Mouse (Mus musculus): ENCODE data around the gene Ccdc152. TPM values are rescaled to one million over a fixed set of nuclear protein-coding genes. Genes with fewer than 3 reads are reported as not detected.
A peak's percentile ranks its signal among the peaks of the same experiment; 100 is the strongest.

Gene Ccdc152
- polyA plus RNA-seq, 1 experiment from 2014 or later, result 0.13 TPM

GRCm38 (mm10) chr15:3237963-3238362 is 65.4 kb downstream of the Ccdc152 start:
- WGBS, result 79% methylated on average over 1 of the region's 1 CpGs
- Histone ChIP-seq H3K36me3 (no peaks in the 10 kb centered on the region), H3K9ac (no peak overlapping the region), H3K9me3 (no peaks in the 10 kb centered on the region), H3K27me3 (no peaks in the 10 kb centered on the region), H3K27ac (no peak overlapping the region), H3K4me1 (replicated peaks) (no peaks in the 10 kb centered on the region), H3K4me2 (no peak overlapping the region), H3K4me3 (no peak overlapping the region)
- 0 out of 2 replicates have a peak, but pooled peaks have one; percentile 24 for ATAC-seq (ENCODE audit: low FRiP score)

GRCm38 (mm10) chr15:3236338-3236737 is 67.0 kb downstream of the Ccdc152 start:
- H3K27me3 ChIP-seq, result no peaks in the 10 kb centered on the region
- peaks cover 7% of the 10 kb centered on the region; the same call in 1 of the 2 replicates for H3K4me1 ChIP-seq (replicated peaks)
- H3K4me2 ChIP-seq, result no peak overlapping the region
- no peaks in the 10 kb centered on the region for H3K9me3 ChIP-seq
- WGBS, result 88% methylated on average over 2 of the region's 2 CpGs
- no peak overlapping the region for H3K27ac ChIP-seq
- H3K4me3 ChIP-seq, result no peak overlapping the region
- ATAC-seq (ENCODE audit: low FRiP score), result no peak
- H3K36me3 ChIP-seq, result no peaks in the 10 kb centered on the region
- no peak overlapping the region for H3K9ac ChIP-seq

GRCm38 (mm10) chr15:3233837-3234551 is 69.3 kb downstream of the Ccdc152 start:
- ATAC-seq (ENCODE audit: low FRiP score), result no peak
- 96% methylated on average over 3 of the region's 3 CpGs for WGBS
- H3K4me2 ChIP-seq, result no peak overlapping the region
- no peak overlapping the region for H3K4me3 ChIP-seq
- H3K9ac ChIP-seq, result no peak overlapping the region
- no peaks in the 10 kb centered on the region for H3K9me3 ChIP-seq
- no peaks in the 10 kb centered on the region for H3K36me3 ChIP-seq
- H3K27me3 ChIP-seq, result no peaks in the 10 kb centered on the region
- H3K4me1 ChIP-seq (replicated peaks), result peaks cover 7% of the 10 kb centered on the region; the same call in 1 of the 2 replicates
- no peak overlapping the region for H3K27ac ChIP-seq

- H3K27me3 ChIP-seq, result no peaks in the 10 kb centered on the region
- H3K9me3 ChIP-seq, result no peaks in the 10 kb centered on the region
- H3K4me1 ChIP-seq (replicated peaks), result peaks cover 7% of the 10 kb centered on the region; the same call in 1 of the 2 replicates
- no peak overlapping the region for H3K4me3 ChIP-seq
- H3K27ac ChIP-seq, result no peak overlapping the region
- no peaks in the 10 kb centered on the region for H3K36me3 ChIP-seq
- ATAC-seq (ENCODE audit: low FRiP score), result peak; percentile 65
- WGBS, result 21% methylated on average over 9 of the region's 9 CpGs
- no peak overlapping the region for H3K9ac ChIP-seq
- H3K4me2 ChIP-seq, result no peak overlapping the region
Observed at GRCm38 (mm10) chr15:3232168-3232835, 71.0 kb downstream of the Ccdc152 start.

GRCm38 (mm10) chr15:3231004-3231403 is 72.3 kb downstream of the Ccdc152 start:
- H3K4me1 ChIP-seq (replicated peaks), result peaks cover 7% of the 10 kb centered on the region; the same call in 1 of the 2 replicates
- no peak overlapping the region for H3K4me2 ChIP-seq
- H3K27me3 ChIP-seq, result no peaks in the 10 kb centered on the region
- no peaks in the 10 kb centered on the region for H3K36me3 ChIP-seq
- no peak overlapping the region for H3K9ac ChIP-seq
- no peak for ATAC-seq (ENCODE audit: low FRiP score)
- no peak overlapping the region for H3K4me3 ChIP-seq
- H3K27ac ChIP-seq, result no peak overlapping the region
- H3K9me3 ChIP-seq, result no peaks in the 10 kb centered on the region
- 89% methylated on average over 4 of the region's 4 CpGs for WGBS

Other genes with a start within 250 kb of the Ccdc152 start
- gene Selenop, start 35.0 kb downstream of the Ccdc152 start, polyA plus RNA-seq (2015; fragmentation: Nextera tagmentation; extraction: Ambion mirVana), result 120 and 137 TPM in 2 replicates